Mouse (Mus musculus) frontal cortex, postnatal 10 days (tissue): ENCODE results near the gene Mbnl2.
"Not testable (repeated sequence)": the region's sequence is repeated elsewhere in the genome, so short reads cannot be mapped to it uniquely, and the experiment has no call there.

ENCODE experiments used
- DNase-seq, 2 experiments: peaks; one replicate each; pipeline ENCODE4 v3.0.0; 2022; ENCODE audit warnings: low spot score in 2 of 2, mixed read lengths in 1 of 2

Gene Mbnl2

DNA sequence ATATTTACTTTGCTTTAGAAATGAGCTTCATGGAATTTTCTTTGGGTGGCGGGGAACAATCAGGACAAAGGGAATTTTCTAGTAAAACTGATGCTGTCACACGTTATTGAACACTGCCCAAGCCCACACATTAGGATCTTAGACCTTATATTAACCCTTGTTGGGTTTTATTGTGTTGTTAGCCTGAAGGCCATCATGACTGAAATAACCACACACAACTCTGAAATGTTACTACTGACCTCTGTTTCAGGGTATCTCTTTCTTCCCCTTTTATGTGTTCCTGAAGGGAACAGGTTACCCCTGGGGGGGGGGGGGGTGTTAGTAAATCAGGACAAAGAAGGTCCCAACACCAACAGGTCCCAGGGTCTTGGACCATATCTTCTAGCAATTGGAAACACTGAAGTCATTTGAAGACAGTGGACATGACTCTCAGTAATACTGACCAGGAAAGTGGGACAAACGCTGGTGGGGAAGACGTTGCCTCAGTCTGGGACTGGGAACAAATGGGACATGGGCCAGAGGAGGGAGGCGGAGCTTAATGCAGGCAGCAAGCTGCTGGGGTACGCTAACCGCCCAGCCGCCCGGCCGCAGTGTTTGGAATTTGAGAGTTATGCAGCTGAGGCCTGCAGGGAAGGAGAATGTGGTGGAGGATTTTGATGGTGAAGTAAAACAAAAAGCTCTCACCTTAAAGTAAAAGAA, 80.4 kb downstream of the Mbnl2 start:
- no peak for DNase-seq

DNA sequence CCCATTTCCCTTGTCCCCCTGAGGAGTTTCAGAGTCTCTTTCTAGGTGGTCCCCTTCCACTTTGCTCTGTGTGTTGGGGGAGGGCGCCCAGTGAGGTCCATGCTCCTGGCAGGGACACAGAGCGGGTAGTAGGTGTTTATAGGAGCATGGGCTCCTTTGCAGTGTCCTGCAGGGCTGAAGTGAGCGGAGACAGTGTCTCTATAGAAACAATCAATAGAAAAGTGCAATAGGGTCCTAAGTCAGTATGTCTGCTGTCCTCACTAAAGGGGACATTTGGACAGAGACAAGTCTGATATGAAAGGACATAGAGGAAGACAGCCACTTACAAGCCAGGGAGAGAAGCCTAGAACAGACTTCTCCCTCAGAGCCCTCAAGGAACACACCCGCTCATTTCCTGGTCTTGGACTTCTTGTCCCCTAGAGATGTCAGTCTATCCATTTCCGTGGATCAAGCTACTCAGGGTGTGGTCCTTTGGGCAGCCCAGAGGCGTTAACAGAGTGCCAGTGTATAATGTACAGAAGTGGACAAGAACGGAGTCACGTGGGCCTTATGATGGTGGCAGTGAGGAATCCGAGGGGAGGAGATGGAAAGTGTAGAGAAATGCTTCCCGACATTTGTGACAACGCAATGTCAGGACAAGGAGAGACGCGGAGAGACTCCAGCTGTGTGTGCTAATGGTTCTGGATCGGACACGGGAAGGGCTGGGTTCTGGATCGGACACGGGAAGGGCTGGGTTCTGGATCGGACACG, 82.0 kb downstream of the Mbnl2 start:
- no peak for DNase-seq

DNA sequence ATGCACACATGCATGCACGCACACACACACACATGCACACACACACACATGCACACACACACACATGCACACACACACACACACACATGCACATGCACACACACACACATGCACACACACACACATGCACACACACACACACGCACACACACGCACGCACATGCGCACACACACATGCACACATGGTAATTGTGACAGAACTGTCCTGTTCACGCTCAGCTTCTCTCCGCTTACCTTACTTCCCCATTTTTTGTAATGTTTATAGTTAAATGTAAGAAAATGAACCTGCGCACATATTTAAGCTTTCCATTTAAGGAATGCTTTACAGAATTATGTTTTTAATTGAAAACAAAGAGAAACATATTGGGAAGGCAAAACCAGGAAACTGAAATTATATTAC, 84.1 kb downstream of the Mbnl2 start:
- not testable (repeated sequence) for DNase-seq

DNA sequence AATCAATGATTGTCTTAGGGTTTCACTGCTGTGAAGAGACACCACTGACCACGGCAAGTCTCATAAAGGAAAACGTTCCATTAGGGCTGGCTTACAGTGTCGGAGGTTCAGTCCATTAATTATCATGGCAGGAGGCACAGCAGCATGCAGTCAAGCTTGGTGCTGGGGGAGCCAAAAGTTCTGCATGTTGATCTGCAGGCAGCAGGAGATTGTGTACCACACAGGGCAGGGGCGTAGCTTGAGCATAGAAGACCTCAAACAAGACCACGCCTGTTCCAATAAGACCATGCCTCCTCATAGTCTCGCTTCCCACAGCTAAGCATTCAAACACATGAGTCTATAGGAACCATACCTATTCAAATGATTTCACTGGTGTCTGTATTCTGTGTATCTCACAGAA, 85.7 kb downstream of the Mbnl2 start:
- no peak for DNase-seq

DNA sequence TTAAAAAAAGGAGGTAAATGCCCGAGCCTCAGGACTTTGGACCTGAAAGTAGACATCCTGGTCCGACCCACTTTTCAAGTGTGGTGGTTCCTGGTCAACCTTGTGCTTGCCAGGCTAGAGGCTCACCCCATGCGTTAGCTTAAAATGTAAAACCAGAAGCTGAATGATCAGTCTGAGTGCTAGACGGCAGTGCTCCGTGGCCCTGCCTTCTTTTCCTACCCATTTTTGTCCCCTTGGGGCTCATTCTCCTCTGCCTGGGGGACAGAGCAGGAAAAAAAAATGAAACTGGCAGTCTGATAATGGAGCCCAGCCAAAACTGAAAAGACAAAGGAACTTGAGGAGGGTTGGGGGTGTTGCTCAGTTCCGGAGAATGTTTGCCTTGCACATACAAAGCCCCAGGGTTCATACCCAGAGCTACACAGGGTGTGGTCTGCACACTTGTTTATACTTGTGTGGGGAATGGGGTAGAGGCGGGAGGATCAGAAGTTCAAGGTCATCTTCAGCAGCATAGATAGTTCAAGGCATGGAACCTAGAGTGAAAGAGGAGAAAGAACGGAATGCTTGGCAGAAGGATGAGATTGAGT, 87.0 kb downstream of the Mbnl2 start:
- no peak for DNase-seq

DNA sequence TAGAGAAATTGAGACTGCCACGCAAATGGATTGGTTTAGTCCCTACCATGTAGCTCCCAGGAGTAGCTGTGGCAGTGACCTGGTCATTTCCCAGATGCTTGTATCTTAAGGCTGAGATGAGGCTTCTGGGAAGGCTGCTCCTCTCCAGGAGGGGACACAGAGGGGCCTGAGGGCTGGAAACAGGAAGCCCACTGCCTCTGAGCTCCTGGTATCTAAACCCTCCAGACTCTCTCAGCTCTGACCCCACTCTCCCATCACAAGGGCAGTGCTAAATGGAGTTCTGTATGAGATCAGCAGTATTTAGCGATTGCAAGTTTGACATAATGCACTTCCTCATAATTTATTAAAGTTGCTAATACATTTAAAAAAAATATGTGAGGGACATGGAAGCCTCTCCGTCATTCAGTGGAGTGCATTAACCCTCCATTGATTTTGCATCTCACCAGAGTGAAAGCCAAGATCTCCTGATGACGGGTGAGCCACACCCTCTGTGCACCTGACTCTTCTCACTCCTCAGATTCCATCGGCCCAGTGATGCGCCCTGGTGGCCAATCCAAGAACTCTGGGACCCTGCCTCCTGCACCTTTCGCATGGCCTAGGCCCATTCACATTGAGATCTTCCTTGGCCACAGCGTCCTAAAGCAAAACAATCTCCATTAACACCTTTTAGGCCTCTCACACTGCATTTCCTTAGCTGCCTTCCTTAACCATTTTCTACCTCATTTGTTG, 87.8 kb downstream of the Mbnl2 start:
- DNase-seq = no peak

DNA sequence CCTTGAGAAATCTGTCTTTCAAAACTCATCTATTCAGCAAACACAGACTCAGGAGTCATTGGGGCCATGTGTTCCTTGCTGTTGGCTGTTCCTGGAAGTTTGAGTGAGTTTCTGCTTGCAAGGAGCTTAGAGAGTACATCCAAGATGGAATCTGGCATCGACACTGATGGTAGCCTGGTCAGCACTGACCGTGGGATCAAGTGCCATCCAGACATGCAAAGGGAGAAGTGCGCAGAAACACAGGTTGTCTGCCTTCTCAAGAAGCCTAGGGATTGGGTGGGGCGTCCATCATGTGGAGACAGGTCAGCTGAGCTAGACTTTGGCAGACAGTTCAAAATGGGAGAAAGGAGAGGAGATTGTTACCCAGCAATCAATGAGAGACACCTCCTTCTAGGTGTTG, 89.6 kb downstream of the Mbnl2 start:
- no peak for DNase-seq

DNA sequence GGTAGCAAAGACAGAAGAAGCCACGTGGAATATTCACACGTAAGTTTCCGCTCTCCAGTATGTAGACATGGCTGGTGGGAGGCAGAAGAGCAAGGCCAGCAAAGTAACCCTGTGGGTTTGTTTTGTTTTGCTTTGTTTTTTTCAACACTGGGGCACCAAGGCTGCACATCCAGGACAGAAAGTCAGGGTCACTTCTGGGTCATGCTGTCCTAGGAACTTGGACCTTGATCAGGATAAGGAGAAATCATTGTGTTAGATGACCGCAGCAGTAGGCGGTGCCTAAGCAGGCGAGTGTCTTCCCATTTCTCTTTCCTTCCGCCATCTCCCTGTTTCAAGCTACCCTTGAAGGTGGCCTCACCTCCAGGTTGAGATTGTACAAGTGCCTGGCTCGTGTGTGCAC, 91.5 kb downstream of the Mbnl2 start:
- DNase-seq = no peak

DNA sequence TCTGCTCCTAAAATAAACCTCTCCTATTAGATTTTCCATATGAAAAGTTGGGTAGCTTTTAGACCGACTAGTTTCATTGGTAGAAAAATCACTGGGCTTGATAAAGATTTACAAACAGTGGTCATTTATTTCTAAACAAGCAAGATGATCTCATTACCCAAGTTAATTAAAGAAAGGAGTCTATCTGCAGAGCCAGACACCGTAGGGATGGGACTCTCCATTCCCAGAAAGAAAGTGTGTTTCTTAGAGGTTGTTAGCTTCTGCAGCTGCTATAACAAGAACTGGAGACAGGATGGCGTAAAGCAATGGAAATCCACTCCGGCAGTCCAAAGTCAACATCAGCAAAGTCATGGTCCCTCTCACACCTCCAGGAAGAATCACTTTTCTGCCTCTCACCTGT, 92.1 kb downstream of the Mbnl2 start:
- DNase-seq = no peak

DNA sequence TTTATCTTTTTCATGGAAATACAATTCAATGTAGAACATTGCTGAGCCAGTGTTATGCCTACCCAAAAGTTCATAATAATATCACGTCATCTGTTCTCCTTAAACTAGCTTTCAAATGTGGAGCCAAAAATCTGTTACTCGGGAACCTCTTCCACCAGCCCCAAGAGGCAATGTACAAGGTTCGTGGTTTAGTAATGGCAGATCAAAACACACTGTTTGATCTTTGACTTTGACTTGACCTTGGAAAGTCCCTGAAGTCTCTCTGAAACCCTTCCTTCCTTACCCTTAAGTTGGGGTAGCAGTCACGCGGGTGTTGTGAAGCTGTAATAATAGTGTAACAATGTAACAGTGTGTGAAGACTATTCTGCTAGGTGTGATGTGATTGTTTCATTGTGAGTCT, 93.0 kb downstream of the Mbnl2 start:
- DNase-seq = no peak

DNA sequence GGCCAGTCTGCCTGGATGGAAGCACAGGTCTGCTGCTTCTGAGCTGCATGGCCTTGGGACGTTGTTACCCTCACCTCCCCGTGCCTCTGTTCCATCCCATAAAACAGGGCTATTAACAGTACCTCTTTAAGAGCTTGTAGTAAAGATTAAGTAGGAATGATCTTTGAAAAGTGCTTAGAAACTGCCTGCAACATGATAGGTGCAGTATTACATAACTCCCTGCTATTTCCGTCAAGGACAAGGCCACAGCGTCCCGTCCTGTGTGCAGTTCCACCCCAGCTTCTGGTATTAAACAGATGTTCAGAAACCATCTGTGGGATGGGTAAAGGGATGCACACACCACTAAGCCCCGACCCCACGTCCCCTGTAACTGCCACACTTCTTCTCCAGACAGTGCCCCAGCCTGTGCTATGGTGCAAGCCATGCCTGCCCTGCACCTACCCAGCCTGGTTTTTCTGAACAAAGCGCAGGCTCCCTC, 93.5 kb downstream of the Mbnl2 start:
- no peak for DNase-seq

DNA sequence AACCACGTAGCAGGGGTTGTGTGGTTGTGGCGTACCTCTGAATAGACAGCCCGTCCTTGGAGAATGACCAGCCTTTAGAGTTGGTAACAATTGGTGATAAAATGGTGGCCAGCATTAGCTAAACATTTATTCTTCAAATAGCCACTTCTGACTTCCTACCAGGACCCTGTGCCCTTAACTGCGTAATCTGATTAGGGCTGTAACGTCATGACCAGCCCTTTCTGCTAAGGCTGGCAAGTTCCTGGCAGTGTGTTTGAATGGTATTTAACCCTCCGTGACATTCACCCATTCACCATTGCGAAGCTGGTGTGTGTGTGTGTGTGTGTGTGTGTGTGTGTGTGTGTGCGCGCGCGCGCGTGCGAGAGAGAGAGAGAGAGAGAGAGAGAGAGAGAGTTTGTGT, 94.6 kb downstream of the Mbnl2 start:
- no peak for DNase-seq

DNA sequence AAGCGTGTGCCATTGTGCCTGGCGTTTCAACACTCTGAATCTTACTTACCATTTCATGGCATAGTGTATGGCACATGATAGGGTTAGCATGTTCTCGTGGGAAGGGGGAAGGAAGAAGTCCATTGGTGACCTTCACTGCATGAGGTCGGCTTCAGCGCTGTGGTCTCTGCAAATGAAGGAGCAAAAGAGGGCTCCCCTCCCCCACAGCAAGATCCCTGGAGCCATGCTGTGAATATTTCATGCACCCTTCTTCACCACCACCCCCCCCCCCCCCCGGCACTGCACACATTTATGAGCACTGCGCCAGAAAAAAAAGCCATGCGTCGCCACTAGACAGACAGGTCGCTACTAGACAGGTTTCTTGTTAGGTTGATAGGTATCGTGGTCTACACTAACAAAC, 95.2 kb downstream of the Mbnl2 start:
- DNase-seq = no peak

DNA sequence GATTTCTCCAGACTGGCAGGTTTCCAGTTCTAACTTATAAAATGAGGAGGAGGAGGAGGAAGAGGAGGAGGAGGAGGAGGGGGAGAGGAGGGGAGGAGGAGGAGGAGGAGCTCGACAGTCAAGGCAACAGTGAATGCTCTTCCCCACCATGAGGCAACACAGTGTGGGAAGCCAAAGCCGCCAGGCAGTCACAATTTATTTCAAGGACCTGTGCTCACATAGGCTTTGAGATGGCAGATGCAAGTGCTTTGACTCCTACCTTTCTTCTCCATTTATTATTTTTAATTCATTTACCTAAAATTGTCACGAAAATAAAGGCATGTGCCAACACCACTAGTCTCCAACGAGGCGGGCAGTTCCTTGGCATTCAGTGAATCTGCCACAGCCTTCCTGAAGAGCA, 95.7 kb downstream of the Mbnl2 start:
- DNase-seq = no peak

DNA sequence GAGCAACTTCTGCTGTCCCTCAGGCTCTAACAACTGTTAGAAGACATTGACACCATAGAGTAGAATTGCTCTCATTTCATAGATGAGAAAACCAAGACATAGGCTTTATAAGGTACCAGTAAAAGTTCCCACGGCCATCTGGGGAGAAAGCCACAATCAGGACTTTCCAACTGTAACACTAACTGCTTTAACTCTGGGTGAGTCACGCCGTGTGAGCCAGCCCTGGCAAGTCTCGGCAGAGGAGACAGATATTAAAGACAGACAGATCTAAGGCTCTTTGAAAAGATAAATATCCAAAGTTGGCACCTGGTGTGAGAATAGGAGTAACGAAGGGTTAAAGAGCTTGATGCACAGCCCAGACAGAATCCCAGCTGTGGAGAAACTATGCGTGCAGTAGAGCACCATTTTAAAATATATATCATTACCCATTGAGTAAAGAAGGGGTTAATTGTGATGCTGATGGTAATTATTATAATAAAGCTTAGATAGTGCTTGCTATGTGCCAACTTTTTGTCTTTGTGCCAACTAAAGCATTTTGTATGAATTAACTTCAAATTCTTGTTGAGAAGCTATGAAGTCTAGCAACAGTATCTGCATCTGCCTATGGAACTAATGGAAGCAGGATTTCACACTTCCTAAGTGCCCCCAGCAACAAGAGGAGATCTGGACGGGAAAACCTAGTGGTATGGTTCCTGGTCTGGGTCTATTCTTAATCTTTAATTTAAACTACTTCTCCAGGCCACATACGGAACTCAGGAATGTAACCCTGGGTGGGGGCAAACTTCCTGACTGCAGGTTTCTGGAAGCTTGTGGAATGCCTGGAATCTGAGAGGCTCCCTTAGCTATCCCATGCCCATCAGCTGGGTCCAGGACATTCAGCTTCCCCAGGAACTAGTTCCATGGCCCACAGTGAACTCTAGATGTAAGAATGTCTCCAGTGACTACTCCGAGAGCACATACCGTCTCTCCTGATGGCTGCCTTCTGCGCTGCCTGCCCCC, 97.9 kb downstream of the Mbnl2 start:
- DNase-seq = no peak

DNA sequence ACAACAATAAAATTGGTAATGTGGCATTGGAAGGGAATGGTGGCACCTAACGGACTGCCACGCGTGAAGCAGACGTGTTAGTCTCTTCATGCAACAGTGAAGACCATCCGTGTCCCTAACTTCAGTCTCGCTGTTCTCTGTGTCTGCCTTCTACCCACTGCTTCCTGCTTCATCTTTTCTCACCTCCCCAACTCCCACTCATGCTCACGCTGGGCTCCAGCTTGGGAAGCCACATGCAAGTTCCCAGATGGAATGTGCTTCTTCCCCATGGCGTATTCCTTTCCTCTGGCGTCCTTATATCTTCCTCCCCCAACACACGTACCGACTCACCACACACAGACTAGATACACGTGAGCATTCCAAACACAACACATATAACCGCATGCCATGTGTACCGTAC, 99.3 kb downstream of the Mbnl2 start:
- no peak for DNase-seq

DNA sequence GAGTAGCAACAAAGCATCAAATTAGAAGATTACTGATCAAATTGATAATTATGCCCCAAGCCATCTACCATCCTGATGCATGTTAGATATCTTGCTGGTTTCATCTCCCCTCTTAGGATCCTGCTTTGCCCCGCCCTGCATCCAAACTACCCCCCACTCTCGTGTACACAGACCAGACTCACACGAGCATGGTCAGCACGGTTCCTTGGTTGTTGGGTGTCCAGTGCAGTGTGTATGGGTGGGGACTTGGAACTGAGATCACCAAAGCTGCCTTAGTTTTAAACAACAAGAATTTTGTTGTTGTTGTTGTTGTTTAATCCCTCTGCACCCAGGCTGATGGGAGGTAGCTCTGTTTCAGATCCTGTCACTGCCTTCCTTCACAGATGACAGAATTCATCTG, 101.7 kb downstream of the Mbnl2 start:
- DNase-seq = no peak

DNA sequence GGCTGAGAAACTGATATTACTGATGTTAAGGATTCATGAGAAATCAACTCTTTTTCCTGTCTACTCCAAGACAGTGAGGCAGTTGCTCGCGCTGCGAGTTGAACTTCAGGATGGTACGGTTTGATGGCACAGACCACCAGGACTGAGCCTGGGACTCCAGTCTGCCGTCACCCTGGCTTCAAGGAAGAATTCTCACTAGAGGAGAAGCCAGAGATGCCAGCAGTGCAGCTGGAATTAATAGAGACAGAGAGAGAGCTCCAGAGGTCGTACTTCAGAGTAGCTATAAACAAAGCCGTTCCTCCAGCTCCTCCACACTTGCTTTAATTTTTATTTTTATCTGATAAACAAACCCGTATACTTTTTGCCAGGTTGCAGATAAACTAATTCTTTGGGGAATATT, 102.5 kb downstream of the Mbnl2 start:
- DNase-seq = no peak

DNA sequence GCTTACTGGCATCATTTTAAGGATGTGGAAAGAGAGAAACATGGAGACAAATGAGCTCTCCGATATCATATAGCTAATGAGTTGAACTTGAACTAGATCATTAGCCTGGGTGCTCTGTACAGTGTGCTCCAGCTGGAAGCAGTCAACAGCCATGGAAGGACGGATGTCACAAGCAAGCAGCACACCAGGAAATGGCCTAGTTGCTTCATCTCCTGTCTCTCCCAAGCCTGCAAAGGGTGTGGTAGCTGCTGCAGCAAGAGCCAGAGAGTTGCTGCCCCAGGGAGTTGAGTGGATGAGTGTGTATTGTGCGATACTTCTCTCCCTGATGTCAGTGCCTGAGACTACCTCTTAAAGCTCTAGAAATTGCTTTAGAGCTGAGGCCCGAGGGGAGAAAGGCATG, 104.2 kb downstream of the Mbnl2 start:
- no peak for DNase-seq

DNA sequence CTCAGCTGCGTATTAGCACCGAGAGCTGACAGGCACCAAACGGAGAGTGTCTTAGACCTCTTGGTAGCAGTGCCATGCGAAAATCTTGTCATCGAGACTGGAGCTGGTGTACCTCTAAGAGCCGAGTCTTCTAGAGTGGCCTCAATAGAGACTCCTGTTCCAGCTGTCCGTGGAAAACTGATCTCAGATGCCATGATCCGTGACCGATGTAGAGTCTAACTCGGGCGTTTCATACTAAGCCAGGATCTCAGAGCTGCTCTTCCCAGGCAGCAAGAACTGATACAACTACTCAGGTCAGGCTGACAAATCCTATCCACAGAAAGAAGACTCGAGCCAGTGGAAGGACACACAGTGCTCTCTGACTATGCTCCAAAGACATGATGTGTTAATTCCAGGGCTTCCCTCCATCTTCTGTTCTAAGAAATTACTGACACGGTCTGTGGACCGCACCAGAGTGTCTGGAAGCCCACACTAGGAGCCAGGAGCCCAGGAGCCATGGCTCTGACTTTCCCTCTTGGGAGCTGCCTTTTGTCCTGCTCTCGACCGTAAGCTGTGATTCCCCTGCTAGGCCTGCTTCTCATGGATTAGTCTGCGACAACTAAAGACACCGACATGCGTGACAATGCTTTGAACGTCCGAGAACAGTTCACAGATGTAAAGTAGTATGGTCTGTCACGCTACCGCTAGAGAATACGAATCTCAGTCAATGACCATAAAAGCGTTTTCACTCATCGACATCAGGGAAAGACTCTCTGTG, 106.1 kb downstream of the Mbnl2 start:
- no peak for DNase-seq
